Mouse (Mus musculus) embryonic facial prominence, embryonic 11.5 days (tissue): ENCODE data around the gene Mroh2b. TPM values are rescaled to one million over a fixed set of nuclear protein-coding genes. Genes with fewer than 3 reads are reported as not detected.

Experiments used
- polyA plus RNA-seq: library from polyadenylated mRNA; unstranded; fragments of >200 nt; fragmentation: Nextera tagmentation; extraction: Ambion mirVana; gene quantifications from 2 replicates; pipeline ENCODE4 v1.2.1, GENCODE M21; 2014

Mroh2b gene
- polyA plus RNA-seq, 1 experiment from 2014 or later = not detected

Other genes with a start within 250 kb of the Mroh2b start
- not detected in 2 replicates for gene C6, start 171.6 kb upstream of the Mroh2b start, polyA plus RNA-seq
- gene C7, start 165.0 kb downstream of the Mroh2b start, polyA plus RNA-seq = 0.15 and 0.18 TPM in 2 replicates
- gene Card6, start 209.8 kb downstream of the Mroh2b start, polyA plus RNA-seq = 1.1 and 1.3 TPM in 2 replicates
- 561 and 580 TPM in 2 replicates for gene Rpl37, start 217.9 kb downstream of the Mroh2b start, polyA plus RNA-seq
- gene Prkaa1, start 245.1 kb downstream of the Mroh2b start, polyA plus RNA-seq = 21.9 and 23.3 TPM in 2 replicates